Mouse (Mus musculus): Measurements from ENCODE around the gene Lpgat1. TPM values are rescaled to one million over a fixed set of nuclear protein-coding genes. Genes with fewer than 3 reads are reported as not detected.

The Lpgat1 gene
- polyA plus RNA-seq, 1 experiment from 2014 or later, result 43.2 TPM

DNA sequence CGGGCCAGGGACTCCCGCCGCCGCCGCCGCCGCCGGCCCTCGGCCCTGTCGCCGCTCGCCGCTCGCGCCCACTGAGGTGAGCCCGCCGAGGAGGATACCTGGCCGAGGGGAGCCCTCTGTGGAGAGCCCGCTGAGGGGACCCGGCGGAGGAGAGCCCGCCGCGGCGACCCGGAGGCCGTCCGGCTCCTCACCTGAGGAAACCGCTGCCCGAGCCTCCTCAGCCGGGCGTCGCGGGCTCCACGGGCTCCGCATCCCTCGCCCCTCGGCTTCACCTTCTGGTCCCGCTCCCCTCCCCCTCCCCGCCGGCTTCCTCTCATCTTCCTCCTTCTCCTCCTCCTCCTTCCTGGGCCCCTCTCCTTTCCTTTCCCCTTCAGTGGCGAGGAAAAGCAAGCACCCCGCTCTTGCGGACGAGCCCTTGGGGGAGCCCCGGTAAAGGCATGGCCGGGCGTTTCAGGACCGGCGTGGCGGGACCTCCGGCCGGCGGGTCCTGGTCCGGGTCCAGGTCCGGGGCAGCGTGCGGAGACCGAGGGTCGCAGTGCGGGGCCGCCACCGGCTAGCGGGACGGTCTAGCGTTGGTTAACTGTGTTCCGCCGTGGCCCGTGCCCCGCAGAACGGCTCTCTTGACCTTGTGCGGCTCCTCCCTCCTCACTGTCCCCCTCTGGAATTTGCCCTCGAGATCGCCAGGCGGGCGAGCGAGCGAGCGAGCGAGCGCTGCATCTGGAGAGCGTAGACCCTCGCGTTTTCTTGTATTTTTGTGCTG, 1.1 kb downstream of the Lpgat1 start:
- Histone ChIP-seq H3K9me3 (ENCODE audit: low read depth, low read length) (no peaks in the 10 kb centered on the region), H3K4me2 (peak overlapping the region; percentile 71), H3K9ac (peak overlapping the region; percentile 89), H3K27me3 (ENCODE audit: insufficient read depth, low read length) (no peaks in the 10 kb centered on the region), H3K36me3 (ENCODE audit: insufficient read depth) (peaks cover 21% of the 10 kb centered on the region), H3K4me1 (ENCODE audit: insufficient read depth) (no peaks in the 10 kb centered on the region; the same call in 1 of the 2 replicates), H3K4me3 (ENCODE audit: low read depth, low read length) (peak overlapping the region; percentile 74), H3K27ac (ENCODE audit: low read depth) (peak overlapping the region; percentile 94)
- peak; percentile 38 for ATAC-seq (ENCODE audit: insufficient read depth)
- WGBS, result under 1% methylated on average over 74 of the region's 84 CpGs
- no peak for TF ChIP-seq CTCF (IDR thresholded peaks at IDR 0.05; ENCODE audit: low read depth)
- DNase-seq, result peak; percentile 71

DNA sequence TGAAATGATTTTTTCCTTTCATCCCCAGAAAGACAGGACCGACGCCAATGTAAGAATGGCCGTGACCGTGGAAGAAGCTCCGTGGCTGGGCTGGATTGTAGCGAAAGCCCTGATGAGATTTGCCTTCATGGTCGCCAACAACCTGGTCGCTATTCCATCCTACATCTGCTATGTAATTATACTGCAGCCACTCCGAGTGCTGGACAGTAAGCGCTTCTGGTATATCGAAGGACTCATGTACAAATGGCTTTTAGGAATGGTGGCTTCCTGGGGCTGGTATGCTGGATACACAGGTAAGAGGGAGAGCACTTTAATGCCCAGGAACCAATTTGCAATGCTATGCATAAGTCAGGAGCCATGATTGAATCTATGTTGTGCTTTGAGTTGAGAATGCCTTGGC, 1.7 kb downstream of the Lpgat1 start:
- no peak for DNase-seq
- Histone ChIP-seq H3K4me2 (peak overlapping the region; percentile 71), H3K4me3 (ENCODE audit: low read depth, low read length) (peak overlapping the region; percentile 74), H3K9me3 (ENCODE audit: low read depth, low read length) (no peaks in the 10 kb centered on the region), H3K9ac (peak overlapping the region; percentile 89), H3K27me3 (ENCODE audit: insufficient read depth, low read length) (no peaks in the 10 kb centered on the region), H3K4me1 (ENCODE audit: insufficient read depth) (no peaks in the 10 kb centered on the region; the same call in 1 of the 2 replicates), H3K27ac (ENCODE audit: low read depth) (peak overlapping the region; percentile 94; the same call in 1 of the 2 replicates), H3K36me3 (ENCODE audit: insufficient read depth) (peaks cover 25% of the 10 kb centered on the region)
- no peak for TF ChIP-seq CTCF (IDR thresholded peaks at IDR 0.05; ENCODE audit: low read depth)
- no peak for ATAC-seq (ENCODE audit: insufficient read depth)
- WGBS, result 11% methylated on average over 11 of the region's 11 CpGs

DNA sequence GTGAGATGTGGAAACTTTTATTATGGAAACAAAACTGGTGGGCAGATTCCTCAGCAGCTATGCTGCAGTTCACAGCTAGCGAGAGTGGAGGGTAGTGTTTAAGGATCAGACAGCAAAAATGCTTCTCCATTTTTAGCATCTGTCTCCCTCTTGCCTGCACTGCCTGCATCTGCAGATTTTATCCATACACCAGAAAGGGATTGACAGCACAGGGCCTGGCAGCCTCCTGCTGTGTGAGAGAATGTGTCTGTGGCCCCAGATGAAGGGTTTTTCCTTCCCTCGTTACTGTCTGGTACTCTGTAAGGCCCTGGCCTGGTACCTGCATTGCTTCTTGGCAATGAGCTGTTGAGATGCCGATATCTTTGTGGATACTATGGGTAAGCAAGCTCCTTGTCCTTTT, 2.8 kb downstream of the Lpgat1 start:
- no peak for TF ChIP-seq CTCF (IDR thresholded peaks at IDR 0.05; ENCODE audit: low read depth)
- Histone ChIP-seq H3K36me3 (ENCODE audit: insufficient read depth) (peaks cover 31% of the 10 kb centered on the region), H3K9ac (no peak overlapping the region), H3K9me3 (ENCODE audit: low read depth, low read length) (no peaks in the 10 kb centered on the region), H3K4me1 (ENCODE audit: insufficient read depth) (no peaks in the 10 kb centered on the region; the same call in 1 of the 2 replicates), H3K27ac (ENCODE audit: low read depth) (no peak overlapping the region), H3K27me3 (ENCODE audit: insufficient read depth, low read length) (no peaks in the 10 kb centered on the region), H3K4me3 (ENCODE audit: low read depth, low read length) (no peak overlapping the region), H3K4me2 (0 out of 2 replicates have a peak overlapping the region, but pooled peaks have one; percentile 15)
- DNase-seq (no peak), ATAC-seq (ENCODE audit: insufficient read depth) (no peak)
- WGBS, result 73% methylated on average over 3 of the region's 3 CpGs

DNA sequence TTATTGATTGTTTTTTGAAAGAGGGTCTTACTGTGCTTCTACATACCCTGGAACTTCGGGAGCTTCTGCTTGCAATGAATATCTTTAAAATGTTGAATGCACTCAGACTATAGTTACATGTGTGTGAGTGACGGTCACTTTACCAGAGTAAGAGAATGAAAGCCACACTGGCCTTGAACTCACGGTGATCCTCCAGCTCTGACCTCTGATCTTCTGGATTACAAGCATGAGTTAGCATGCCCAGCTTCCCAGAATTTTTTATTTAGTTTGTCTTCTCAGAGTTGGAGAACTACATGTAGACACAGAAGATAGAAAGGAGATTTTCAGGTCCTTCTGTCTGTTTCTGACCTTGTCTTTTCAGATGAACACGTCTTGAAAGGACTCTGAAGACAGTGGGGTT, 5.1 kb downstream of the Lpgat1 start:
- Histone ChIP-seq H3K27ac (ENCODE audit: low read depth) (no peak overlapping the region), H3K4me2 (no peak overlapping the region), H3K27me3 (ENCODE audit: insufficient read depth, low read length) (no peaks in the 10 kb centered on the region), H3K9ac (no peak overlapping the region), H3K4me3 (ENCODE audit: low read depth, low read length) (no peak overlapping the region), H3K9me3 (ENCODE audit: low read depth, low read length) (no peaks in the 10 kb centered on the region), H3K36me3 (ENCODE audit: insufficient read depth) (peaks cover 36% of the 10 kb centered on the region), H3K4me1 (ENCODE audit: insufficient read depth) (no peaks in the 10 kb centered on the region; the same call in 1 of the 2 replicates)
- 92% methylated on average over 4 of the region's 4 CpGs for WGBS
- no peak for TF ChIP-seq CTCF (IDR thresholded peaks at IDR 0.05; ENCODE audit: low read depth)
- ATAC-seq (ENCODE audit: insufficient read depth), result no peak
- no peak for DNase-seq

DNA sequence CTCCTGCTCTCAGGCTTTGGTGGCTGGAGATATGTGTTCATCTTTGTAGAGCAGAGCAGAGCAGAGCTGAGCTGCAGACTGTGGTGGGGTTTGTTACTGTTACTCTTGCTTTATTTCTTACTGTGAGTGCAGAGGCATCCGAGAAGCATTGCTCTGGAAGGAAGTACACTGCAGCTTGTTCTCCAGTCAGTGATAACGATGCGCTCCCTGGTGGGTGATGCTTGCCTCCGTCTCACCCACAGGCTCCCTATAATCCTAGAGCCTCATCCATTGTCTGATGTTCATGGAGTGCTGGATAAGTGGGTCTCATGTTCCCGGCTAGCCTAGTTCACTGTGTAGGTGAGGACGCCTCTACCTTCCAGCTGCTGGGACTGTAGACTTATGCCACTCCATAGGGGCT, 6.0 kb downstream of the Lpgat1 start:
- Histone ChIP-seq H3K27me3 (ENCODE audit: insufficient read depth, low read length) (no peaks in the 10 kb centered on the region), H3K27ac (ENCODE audit: low read depth) (no peak overlapping the region), H3K36me3 (ENCODE audit: insufficient read depth) (peaks cover 46% of the 10 kb centered on the region), H3K9me3 (ENCODE audit: low read depth, low read length) (no peaks in the 10 kb centered on the region), H3K9ac (no peak overlapping the region), H3K4me2 (no peak overlapping the region), H3K4me1 (ENCODE audit: insufficient read depth) (no peaks in the 10 kb centered on the region; the same call in 1 of the 2 replicates), H3K4me3 (ENCODE audit: low read depth, low read length) (no peak overlapping the region)
- DNase-seq (no peak), ATAC-seq (ENCODE audit: insufficient read depth) (no peak)
- 71% methylated on average over 6 of the region's 6 CpGs for WGBS
- TF ChIP-seq CTCF (IDR thresholded peaks at IDR 0.05; ENCODE audit: low read depth), result no peak

DNA sequence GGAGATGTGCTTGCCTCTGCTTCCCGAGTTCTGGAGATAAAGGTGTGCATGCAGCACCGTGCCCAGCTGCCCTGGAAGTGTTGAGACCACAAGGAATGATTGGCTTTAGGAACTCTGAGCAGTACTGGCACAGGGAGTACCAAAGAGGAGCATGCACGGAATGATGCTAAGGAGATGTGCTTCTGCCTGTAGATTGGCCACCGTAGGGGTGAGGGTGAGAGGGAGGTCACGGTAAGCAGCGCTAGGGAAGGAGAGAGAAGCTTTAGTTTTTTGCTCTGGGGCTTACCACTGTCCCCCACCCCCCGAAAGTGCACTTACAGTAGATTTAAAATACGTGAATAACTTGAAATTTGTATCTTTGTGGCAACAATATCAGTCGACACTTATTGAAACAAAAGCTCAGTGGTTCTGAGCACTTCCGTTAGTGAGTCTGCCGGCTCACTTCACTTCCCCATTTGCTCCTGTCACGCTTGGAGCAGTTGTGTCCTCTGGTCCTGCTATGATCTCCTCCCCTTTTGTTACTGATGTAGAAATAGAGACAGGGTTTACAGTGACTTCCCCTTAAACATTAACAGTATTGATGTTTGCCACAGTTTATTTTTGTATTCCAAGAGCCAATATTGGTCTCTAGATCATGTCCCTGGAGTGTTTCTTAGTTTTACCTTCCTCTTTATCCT, 6.9 kb downstream of the Lpgat1 start:
- Histone ChIP-seq H3K27me3 (ENCODE audit: insufficient read depth, low read length) (no peaks in the 10 kb centered on the region), H3K36me3 (ENCODE audit: insufficient read depth) (peaks cover 47% of the 10 kb centered on the region), H3K4me2 (no peak overlapping the region), H3K9ac (no peak overlapping the region), H3K4me3 (ENCODE audit: low read depth, low read length) (no peak overlapping the region), H3K4me1 (ENCODE audit: insufficient read depth) (no peaks in the 10 kb centered on the region; the same call in 1 of the 2 replicates), H3K9me3 (ENCODE audit: low read depth, low read length) (no peaks in the 10 kb centered on the region), H3K27ac (ENCODE audit: low read depth) (no peak overlapping the region)
- DNase-seq (no peak), ATAC-seq (ENCODE audit: insufficient read depth) (no peak)
- no peak for TF ChIP-seq CTCF (IDR thresholded peaks at IDR 0.05; ENCODE audit: low read depth)
- WGBS, result 69% methylated on average over 12 of the region's 12 CpGs

DNA sequence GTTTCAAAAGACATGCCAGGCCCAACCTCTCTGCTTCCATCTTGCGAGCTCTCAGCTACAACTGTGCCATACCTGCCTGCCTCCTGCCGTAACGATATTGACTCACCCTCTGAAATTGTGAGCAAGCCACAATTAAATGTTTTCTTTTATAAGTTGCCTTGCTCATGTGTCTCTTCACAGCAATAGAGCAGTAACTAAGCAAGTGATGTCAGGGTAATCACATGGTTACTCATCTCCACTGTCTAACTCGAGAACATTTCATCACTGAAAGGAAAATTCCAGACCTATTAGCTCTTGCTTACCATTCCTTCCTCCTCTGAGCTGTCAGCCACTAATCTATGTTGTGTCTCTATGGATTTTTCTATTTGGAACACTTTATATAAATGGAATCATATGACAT, 15.0 kb downstream of the Lpgat1 start:
- H3K27me3 ChIP-seq (ENCODE audit: insufficient read depth, low read length), result no peaks in the 10 kb centered on the region
- H3K4me3 ChIP-seq (ENCODE audit: low read depth, low read length), result no peak overlapping the region
- H3K4me2 ChIP-seq, result no peak overlapping the region
- ATAC-seq (ENCODE audit: insufficient read depth) (no peak), DNase-seq (no peak)
- no peaks in the 10 kb centered on the region for H3K9me3 ChIP-seq (ENCODE audit: low read depth, low read length)
- H3K4me1 ChIP-seq (ENCODE audit: insufficient read depth), result no peaks in the 10 kb centered on the region
- H3K9ac ChIP-seq, result no peak overlapping the region
- no peak overlapping the region for H3K27ac ChIP-seq (ENCODE audit: low read depth)
- TF ChIP-seq CTCF (IDR thresholded peaks at IDR 0.05; ENCODE audit: low read depth), result no peak
- peaks cover 26% of the 10 kb centered on the region for H3K36me3 ChIP-seq (ENCODE audit: insufficient read depth)
- WGBS, result 90% methylated on average over 4 of the region's 4 CpGs
